Mouse (Mus musculus) neural tube, embryonic 13.5 days (tissue): Measurements from ENCODE around the gene Grm7. TPM values are rescaled to one million over a fixed set of nuclear protein-coding genes. Genes with fewer than 3 reads are reported as not detected.

ENCODE experiments used
- ATAC-seq: fragments of 200-750 bp; cut with Nextera tagmentation; 2 replicates; pipeline ENCODE4 v1.8.0; 2017; ENCODE audit warnings: low read depth, mild to moderate bottlenecking, moderate TSS enrichment, moderate library complexity
- H3K27ac ChIP-seq: fragments of 300-500 bp; sonication (generic); replicated peaks from 2 replicates; pipeline ENCODE4 v1.5.1; 2015; ENCODE audit warnings: moderate library complexity, mild to moderate bottlenecking, inconsistent platforms
- H3K27me3 ChIP-seq: fragments of 300-500 bp; sonication (generic); 2 replicates; pipeline ENCODE4 v1.6.1; 2015; ENCODE audit warnings: mild to moderate bottlenecking, inconsistent platforms
- H3K36me3 ChIP-seq: fragments of 300-500 bp; sonication (generic); 2 replicates; pipeline ENCODE4 v1.6.1; 2015; ENCODE audit warnings: mild to moderate bottlenecking, inconsistent platforms
- H3K4me1 ChIP-seq: fragments of 300-500 bp; sonication (generic); replicated peaks from 2 replicates; pipeline ENCODE4 v1.6.1; 2015; ENCODE audit warnings: inconsistent platforms
- H3K4me2 ChIP-seq: fragments of 300-500 bp; sonication (generic); 2 replicates; pipeline ENCODE4 v1.6.1; 2015; ENCODE audit warnings: inconsistent platforms, mild to moderate bottlenecking, moderate library complexity
- H3K4me3 ChIP-seq: fragments of 300-500 bp; sonication (generic); 2 replicates; pipeline ENCODE4 v1.5.1; 2015; ENCODE audit warnings: mild to moderate bottlenecking, inconsistent platforms
- H3K9ac ChIP-seq: fragments of 300-500 bp; sonication (generic); 2 replicates; pipeline ENCODE4 v1.6.1; 2015; ENCODE audit warnings: moderate library complexity, mild to moderate bottlenecking, inconsistent platforms
- H3K9me3 ChIP-seq: fragments of 300-500 bp; sonication (generic); 2 replicates; pipeline ENCODE4 v1.6.1; 2016; ENCODE audit warnings: inconsistent platforms
- WGBS: fragments of 180-500 bp; shearing (Covaris S2); methylation state at CpG from one replicate; pipeline ENCODE4 v1.1.7; 2015; 5-methylcytosine and 5-hydroxymethylcytosine counted together
- polyA plus RNA-seq: library from polyadenylated mRNA; unstranded; fragments of >200 nt; fragmentation: Nextera tagmentation; extraction: Ambion mirVana; gene quantifications from 2 replicates; pipeline ENCODE4 v1.2.1, GENCODE M21; 2015

Gene Grm7
- polyA plus RNA-seq, 1 experiment from 2014 or later, result 15.7 TPM

- 26% methylated on average over 11 of the region's 11 CpGs for WGBS
- peak; percentile 76 for ATAC-seq
- no peak overlapping the region for H3K4me3 ChIP-seq
- peaks cover 35% of the 10 kb centered on the region for H3K4me1 ChIP-seq
- no peak overlapping the region for H3K4me2 ChIP-seq
- H3K27ac ChIP-seq, result peak overlapping the region; percentile 61; the same call in 1 of the 2 replicates
- H3K36me3 ChIP-seq, result no peaks in the 10 kb centered on the region
- H3K27me3 ChIP-seq, result no peaks in the 10 kb centered on the region
- H3K9me3 ChIP-seq, result no peaks in the 10 kb centered on the region
- H3K9ac ChIP-seq, result 0 out of 2 replicates have a peak overlapping the region, but pooled peaks have one; percentile 17
Measured at GRCm38 (mm10) chr6:111372626-111373380, 727.4 kb downstream of the Grm7 start.

- H3K9ac ChIP-seq, result no peak overlapping the region
- no peak overlapping the region for H3K27ac ChIP-seq
- no peaks in the 10 kb centered on the region for H3K27me3 ChIP-seq
- H3K4me2 ChIP-seq, result no peak overlapping the region
- WGBS, result 70% methylated on average over 2 of the region's 2 CpGs
- H3K4me1 ChIP-seq, result no peaks in the 10 kb centered on the region
- no peaks in the 10 kb centered on the region for H3K36me3 ChIP-seq
- no peak overlapping the region for H3K4me3 ChIP-seq
- no peaks in the 10 kb centered on the region for H3K9me3 ChIP-seq
- 0 out of 2 replicates have a peak, but pooled peaks have one; percentile 50 for ATAC-seq
Measured at GRCm38 (mm10) chr6:111380710-111381109, 735.3 kb downstream of the Grm7 start.

GRCm38 (mm10) chr6:111408750-111409149 is 763.4 kb downstream of the Grm7 start:
- no peaks in the 10 kb centered on the region for H3K27me3 ChIP-seq
- ATAC-seq, result no peak
- H3K36me3 ChIP-seq, result no peaks in the 10 kb centered on the region
- no peaks in the 10 kb centered on the region for H3K4me1 ChIP-seq
- no peaks in the 10 kb centered on the region for H3K9me3 ChIP-seq
- no peak overlapping the region for H3K4me2 ChIP-seq
- H3K27ac ChIP-seq, result no peak overlapping the region
- WGBS, result 84% methylated on average over 8 of the region's 8 CpGs
- no peak overlapping the region for H3K9ac ChIP-seq
- no peak overlapping the region for H3K4me3 ChIP-seq

- Histone ChIP-seq H3K4me3 (no peak overlapping the region), H3K4me1 (no peaks in the 10 kb centered on the region), H3K4me2 (no peak overlapping the region), H3K27me3 (no peaks in the 10 kb centered on the region), H3K27ac (no peak overlapping the region), H3K9me3 (no peaks in the 10 kb centered on the region), H3K9ac (no peak overlapping the region), H3K36me3 (no peaks in the 10 kb centered on the region)
- WGBS, result 76% methylated on average over 1 of the region's 1 CpGs
- peak; percentile 61; the same call in 1 of the 2 replicates for ATAC-seq
Measured at GRCm38 (mm10) chr6:111424737-111425136, 779.4 kb downstream of the Grm7 start.

- 85% methylated on average over 2 of the region's 2 CpGs for WGBS
- Histone ChIP-seq H3K4me1 (peaks cover 7% of the 10 kb centered on the region; the same call in 1 of the 2 replicates), H3K27me3 (no peaks in the 10 kb centered on the region), H3K9me3 (no peaks in the 10 kb centered on the region), H3K27ac (no peak overlapping the region), H3K4me3 (no peak overlapping the region), H3K4me2 (no peak overlapping the region), H3K9ac (no peak overlapping the region), H3K36me3 (no peaks in the 10 kb centered on the region)
- no peak for ATAC-seq
Measured at GRCm38 (mm10) chr6:111446228-111446627, 800.8 kb downstream of the Grm7 start.

- ATAC-seq, result no peak
- Histone ChIP-seq H3K9ac (no peak overlapping the region), H3K9me3 (no peaks in the 10 kb centered on the region), H3K4me3 (no peak overlapping the region), H3K36me3 (no peaks in the 10 kb centered on the region), H3K27ac (no peak overlapping the region), H3K4me2 (no peak overlapping the region), H3K4me1 (peaks cover 7% of the 10 kb centered on the region), H3K27me3 (no peaks in the 10 kb centered on the region)
Measured at GRCm38 (mm10) chr6:111447851-111448250, 802.5 kb downstream of the Grm7 start.

GRCm38 (mm10) chr6:111449054-111449783 is 803.8 kb downstream of the Grm7 start:
- H3K27ac ChIP-seq, result no peak overlapping the region

GRCm38 (mm10) chr6:111481866-111482265 is 836.5 kb downstream of the Grm7 start:
- ATAC-seq, result no peak

More at GRCm38 (mm10) chr6:111449054-111449783, 803.8 kb downstream of the Grm7 start:
- Histone ChIP-seq H3K36me3 (no peaks in the 10 kb centered on the region), H3K4me3 (no peak overlapping the region), H3K9ac (no peak overlapping the region), H3K9me3 (no peaks in the 10 kb centered on the region), H3K27me3 (no peaks in the 10 kb centered on the region), H3K4me2 (no peak overlapping the region), H3K4me1 (peaks cover 7% of the 10 kb centered on the region)
- WGBS, result 30% methylated on average over 3 of the region's 3 CpGs
- ATAC-seq, result peak; percentile 43

GRCm38 (mm10) chr6:111486081-111486480 is 840.7 kb downstream of the Grm7 start:
- no peak overlapping the region for H3K4me3 ChIP-seq
- H3K4me1 ChIP-seq, result no peaks in the 10 kb centered on the region
- ATAC-seq, result no peak
- H3K27me3 ChIP-seq, result no peaks in the 10 kb centered on the region
- no peak overlapping the region for H3K4me2 ChIP-seq
- H3K27ac ChIP-seq, result no peak overlapping the region
- H3K9me3 ChIP-seq, result no peaks in the 10 kb centered on the region
- no peaks in the 10 kb centered on the region for H3K36me3 ChIP-seq
- H3K9ac ChIP-seq, result no peak overlapping the region

More at GRCm38 (mm10) chr6:111481866-111482265, 836.5 kb downstream of the Grm7 start:
- 47% methylated on average over 1 of the region's 1 CpGs for WGBS
- no peaks in the 10 kb centered on the region for H3K36me3 ChIP-seq
- no peak overlapping the region for H3K27ac ChIP-seq
- H3K9ac ChIP-seq, result no peak overlapping the region
- H3K4me3 ChIP-seq, result no peak overlapping the region
- no peak overlapping the region for H3K4me2 ChIP-seq
- no peaks in the 10 kb centered on the region for H3K27me3 ChIP-seq
- H3K4me1 ChIP-seq, result no peaks in the 10 kb centered on the region
- 0 out of 2 replicates have a peak, but pooled peaks cover 5% of the 10 kb centered on the region for H3K9me3 ChIP-seq

GRCm38 (mm10) chr6:111487556-111487955 is 842.2 kb downstream of the Grm7 start:
- H3K4me2 ChIP-seq, result no peak overlapping the region
- H3K27me3 ChIP-seq, result no peaks in the 10 kb centered on the region
- H3K36me3 ChIP-seq, result no peaks in the 10 kb centered on the region
- WGBS, result 88% methylated on average over 4 of the region's 4 CpGs
- H3K4me1 ChIP-seq, result no peaks in the 10 kb centered on the region
- no peak overlapping the region for H3K27ac ChIP-seq
- no peak for ATAC-seq
- H3K9ac ChIP-seq, result no peak overlapping the region
- no peaks in the 10 kb centered on the region for H3K9me3 ChIP-seq
- no peak overlapping the region for H3K4me3 ChIP-seq

GRCm38 (mm10) chr6:111492166-111492565 is 846.8 kb downstream of the Grm7 start:
- Histone ChIP-seq H3K9me3 (no peaks in the 10 kb centered on the region), H3K9ac (no peak overlapping the region), H3K36me3 (no peaks in the 10 kb centered on the region), H3K4me2 (no peak overlapping the region), H3K27ac (no peak overlapping the region), H3K4me1 (no peaks in the 10 kb centered on the region), H3K27me3 (no peaks in the 10 kb centered on the region), H3K4me3 (no peak overlapping the region)
- no peak for ATAC-seq

GRCm38 (mm10) chr6:111499542-111499941 is 854.2 kb downstream of the Grm7 start:
- H3K4me1 ChIP-seq, result no peaks in the 10 kb centered on the region
- no peak for ATAC-seq
- no peak overlapping the region for H3K27ac ChIP-seq
- no peaks in the 10 kb centered on the region for H3K27me3 ChIP-seq
- H3K9me3 ChIP-seq, result no peaks in the 10 kb centered on the region
- no peak overlapping the region for H3K4me3 ChIP-seq
- WGBS, result 84% methylated on average over 5 of the region's 5 CpGs
- H3K36me3 ChIP-seq, result no peaks in the 10 kb centered on the region
- H3K9ac ChIP-seq, result no peak overlapping the region
- no peak overlapping the region for H3K4me2 ChIP-seq
